41 mouse cellular contexts compared by ENCODE assay signal in genomic region chr5:77254402-77254801, GRCm38 (mm10). TPM values are rescaled to one million over a fixed set of nuclear protein-coding genes. Genes with fewer than 3 reads are reported as not detected.
"Had no signal": no experiment of that assay in that cellular context is flagged by ENCODE, and none has a peak within 500 bp of the region (broad histone marks: within the 10 kb centered on the region; RNA-seq: fewer than 3 reads in every experiment).

No protein-coding gene starts in this region.

- H3K9ac ChIP-seq: limb, embryonic 12.5 days; limb, embryonic 13.5 days; limb, embryonic 15.5 days; liver, embryonic 12.5 days; liver, embryonic 13.5 days; liver, embryonic 14.5 days; liver, embryonic 15.5 days; liver, postnatal 0 days; lung, embryonic 14.5 days; lung, embryonic 15.5 days; midbrain, embryonic 12.5 days; midbrain, embryonic 13.5 days; midbrain, embryonic 15.5 days had no signal

- H3K9me3 ChIP-seq: limb, embryonic 10.5 days; limb, embryonic 12.5 days; limb, embryonic 13.5 days; limb, embryonic 15.5 days; liver, embryonic 12.5 days; liver, embryonic 13.5 days; liver, embryonic 15.5 days; lung, embryonic 15.5 days; megakaryocyte, embryonic 14.5 days; midbrain, embryonic 10.5 days; midbrain, embryonic 12.5 days; midbrain, embryonic 13.5 days; midbrain, embryonic 15.5 days had no signal

- H3K27me3 ChIP-seq: limb, embryonic 12.5 days; limb, embryonic 13.5 days; limb, embryonic 15.5 days; liver, embryonic 12.5 days; liver, embryonic 13.5 days; liver, embryonic 15.5 days; lung, embryonic 15.5 days; midbrain, embryonic 13.5 days; midbrain, embryonic 15.5 days had no signal

- H3K4me3 ChIP-seq: limb, embryonic 10.5 days; limb, embryonic 12.5 days; limb, embryonic 13.5 days; limb, embryonic 15.5 days; liver, embryonic 12.5 days; liver, embryonic 13.5 days; liver, embryonic 15.5 days; lung, embryonic 15.5 days; megakaryocyte, embryonic 14.5 days; midbrain, embryonic 10.5 days; midbrain, embryonic 12.5 days; midbrain, embryonic 13.5 days; midbrain, embryonic 15.5 days; myocyte had no signal

- DNase-seq: left cerebral cortex, postnatal 4 days; liver; liver, embryonic 13.5 days; liver, postnatal 0 days; lung, adult 18-20 months; lung, adult 2 months; lung, embryonic 14.5 days; lung, postnatal 10 days; lung, postnatal 14 days; lung, postnatal 36 days; lung, postnatal 4 days; midbrain, embryonic 14.5 days had no signal

- H3K4me2 ChIP-seq: limb, embryonic 12.5 days; limb, embryonic 13.5 days; limb, embryonic 15.5 days; liver, embryonic 11.5 days; liver, embryonic 12.5 days; liver, embryonic 13.5 days; liver, embryonic 15.5 days; lung, embryonic 14.5 days; lung, embryonic 15.5 days; midbrain, embryonic 11.5 days; midbrain, embryonic 12.5 days; midbrain, embryonic 13.5 days; midbrain, embryonic 15.5 days had no signal

- ATAC-seq: liver, embryonic 12.5 days; liver, postnatal 0 days; lung, postnatal 0 days; midbrain, embryonic 13.5 days; midbrain, embryonic 15.5 days; midbrain, embryonic 16.5 days had no signal

- H3K27ac ChIP-seq: limb, embryonic 10.5 days; limb, embryonic 12.5 days; limb, embryonic 13.5 days; limb, embryonic 15.5 days; liver, embryonic 12.5 days; liver, embryonic 13.5 days; liver, embryonic 14.5 days; liver, embryonic 15.5 days; lung, embryonic 15.5 days; macrophage; midbrain, embryonic 10.5 days; midbrain, embryonic 12.5 days; midbrain, embryonic 13.5 days; midbrain, embryonic 15.5 days had no signal

- H3K36me3 ChIP-seq: limb, embryonic 10.5 days; limb, embryonic 12.5 days; limb, embryonic 13.5 days; limb, embryonic 15.5 days; liver, embryonic 12.5 days; liver, embryonic 13.5 days; liver, embryonic 15.5 days; lung, embryonic 15.5 days; midbrain, embryonic 10.5 days; midbrain, embryonic 12.5 days; midbrain, embryonic 13.5 days; midbrain, embryonic 15.5 days had no signal

- H3K4me1 ChIP-seq: limb, embryonic 12.5 days; limb, embryonic 13.5 days; limb, embryonic 15.5 days; liver, embryonic 12.5 days; liver, embryonic 13.5 days; liver, embryonic 15.5 days; lung, embryonic 15.5 days; midbrain, embryonic 10.5 days; midbrain, embryonic 12.5 days; midbrain, embryonic 13.5 days; midbrain, embryonic 15.5 days had no signal

RNA-seq across cellular contexts. Expression of gene Spink2, which starts 43.1 kb away (rescaled TPM):
- total RNA-seq: left cerebral cortex, adult 8-10 months; left cerebral cortex, postnatal 10 days; left cerebral cortex, postnatal 14 days; left cerebral cortex, postnatal 25 days; left cerebral cortex, postnatal 36 days; left cerebral cortex, postnatal 4 days; liver, adult 2 months; megakaryocyte-erythroid progenitor cell, adult 5-6 weeks; midbrain, postnatal 0 days; monocyte, adult 5-6 weeks had no signal
- polyA plus RNA-seq: liver, adult 2 months; liver, embryonic 12.5 days; liver, embryonic 16.5 days; liver, postnatal 0 days; macrophage; midbrain, embryonic 12.5 days; midbrain, embryonic 14.5 days; myocyte had no signal
